Mouse (Mus musculus): ENCODE measurements around the gene Slamf1. TPM values are rescaled to one million over a fixed set of nuclear protein-coding genes. Genes with fewer than 3 reads are reported as not detected.

The Slamf1 gene
- total RNA-seq (2018; cell fraction: chromatin; rRNA removed): 10 to 100 TPM in 6 of 26 experiments, 1 to 10 TPM in 16, under 1 TPM in 4; 0.38 to 17.4 (median 3.5) TPM
- 1 to 10 TPM in 14 of 26 experiments, under 1 TPM in 12; 0.06 to 5.9 (median 1.5) TPM for total RNA-seq (2018; cell fraction: cytosol; rRNA removed)
- 10 to 100 TPM in 7 of 26 experiments, 1 to 10 TPM in 11, under 1 TPM in 8; 0.45 to 22.1 (median 2.9) TPM for total RNA-seq (2018; cell fraction: nucleus; rRNA removed)
- polyA plus RNA-seq (2018): 0.19 to 0.30 TPM (median 0.21 TPM) in 3 replicates

- Histone ChIP-seq H3K79me2 (ENCODE audit: inconsistent target) (no peaks in the 10 kb centered on the region), H3K36me3 (ENCODE audit: inconsistent target) (no peaks in the 10 kb centered on the region), H3K4me3 (ENCODE audit: inconsistent target) (no peak within 1 kb of the TSS), H3K27ac (no peak within 1 kb of the TSS)
- WGBS (ENCODE audit: missing documents): 19% methylated on average over 6 of the region's 6 CpGs
Observed at GRCm38 (mm10) chr1:171766898-171767297, at the start of gene Slamf1. TSS of gene Slamf1 (plus strand) at chr1:171767127.

DNA sequence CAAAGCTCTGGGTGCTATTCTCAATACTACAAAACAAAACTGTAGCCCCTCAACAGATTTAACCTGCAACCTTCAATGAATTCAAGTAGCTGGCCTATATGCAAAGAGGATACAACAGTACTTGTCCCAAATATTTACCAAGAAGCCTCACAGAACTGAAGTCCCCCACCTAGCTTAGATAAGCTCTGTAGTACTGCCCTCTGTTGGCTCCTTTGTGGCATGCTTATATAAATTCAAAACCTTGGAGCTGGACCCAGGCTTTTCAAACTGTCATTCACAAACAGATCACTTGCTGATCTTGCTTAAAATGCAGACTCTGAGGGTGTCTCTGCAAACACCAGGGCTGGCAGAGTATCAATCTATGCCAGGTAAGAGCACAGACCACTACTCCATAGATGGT is 35.7 kb upstream of the Slamf1 start:
- Histone ChIP-seq H3K27ac (no peak overlapping the region), H3K79me2 (ENCODE audit: inconsistent target) (no peaks in the 10 kb centered on the region), H3K4me3 (ENCODE audit: inconsistent target) (no peak overlapping the region), H3K36me3 (ENCODE audit: inconsistent target) (no peaks in the 10 kb centered on the region)

GRCm38 (mm10) chr1:171734898-171735297 is 32.0 kb upstream of the Slamf1 start:
- 35% methylated on average over 6 of the region's 6 CpGs for WGBS (ENCODE audit: missing documents)

DNA sequence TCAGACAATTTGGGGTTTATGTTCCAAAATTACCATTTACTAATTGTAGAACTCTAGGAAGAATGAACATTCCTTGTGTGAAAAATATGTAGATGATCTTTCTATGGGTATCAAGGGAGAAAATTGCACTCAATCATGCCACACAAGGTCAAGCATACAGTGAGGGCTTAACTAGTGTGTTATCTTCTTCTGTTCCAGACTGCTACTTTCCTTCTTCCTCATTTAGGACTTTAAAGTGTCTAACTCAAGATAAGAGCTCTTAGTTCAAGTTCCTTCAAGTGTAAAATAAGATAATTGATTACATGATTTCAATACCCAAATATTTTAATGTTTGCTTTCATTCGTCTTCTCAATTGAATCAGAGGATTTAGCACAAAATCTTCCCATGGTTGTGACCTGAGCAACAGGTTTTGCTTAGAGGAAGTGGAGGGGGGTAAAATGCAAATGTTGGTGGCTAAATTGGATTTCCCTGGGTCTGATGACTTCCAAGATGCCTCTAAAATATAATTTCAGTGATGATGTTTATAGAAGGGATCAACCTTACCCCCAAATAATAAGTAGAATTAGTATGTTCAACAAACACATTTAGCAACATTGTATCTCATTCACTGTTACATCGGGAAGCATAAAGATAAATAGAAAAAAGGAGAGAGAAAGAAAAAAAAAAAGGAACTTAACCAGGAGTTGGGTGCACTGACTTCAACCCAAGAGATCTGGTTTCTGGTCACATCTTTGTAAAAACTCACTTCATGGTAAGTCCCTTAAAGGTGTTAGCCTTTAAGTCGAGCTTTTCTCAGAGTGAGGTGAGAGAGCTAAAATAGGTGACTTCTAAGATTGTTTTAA is 18.6 kb upstream of the Slamf1 start:
- Histone ChIP-seq H3K79me2 (ENCODE audit: inconsistent target) (no peaks in the 10 kb centered on the region), H3K36me3 (ENCODE audit: inconsistent target) (no peaks in the 10 kb centered on the region), H3K27ac (no peak overlapping the region), H3K4me3 (ENCODE audit: inconsistent target) (no peak overlapping the region)
- WGBS (ENCODE audit: missing documents): 87% methylated on average over 3 of the region's 3 CpGs

More at GRCm38 (mm10) chr1:171734898-171735297, 32.0 kb upstream of the Slamf1 start:
- Histone ChIP-seq H3K36me3 (ENCODE audit: inconsistent target) (no peaks in the 10 kb centered on the region), H3K27ac (no peak overlapping the region), H3K4me3 (ENCODE audit: inconsistent target) (no peak overlapping the region), H3K79me2 (ENCODE audit: inconsistent target) (no peaks in the 10 kb centered on the region)

GRCm38 (mm10) chr1:171761853-171762448 is 5.0 kb upstream of the Slamf1 start:
- H3K4me3 ChIP-seq (ENCODE audit: inconsistent target): no peak overlapping the region
- 21% methylated on average over 5 of the region's 5 CpGs for WGBS (ENCODE audit: missing documents)
- no peaks in the 10 kb centered on the region for H3K79me2 ChIP-seq (ENCODE audit: inconsistent target)

DNA sequence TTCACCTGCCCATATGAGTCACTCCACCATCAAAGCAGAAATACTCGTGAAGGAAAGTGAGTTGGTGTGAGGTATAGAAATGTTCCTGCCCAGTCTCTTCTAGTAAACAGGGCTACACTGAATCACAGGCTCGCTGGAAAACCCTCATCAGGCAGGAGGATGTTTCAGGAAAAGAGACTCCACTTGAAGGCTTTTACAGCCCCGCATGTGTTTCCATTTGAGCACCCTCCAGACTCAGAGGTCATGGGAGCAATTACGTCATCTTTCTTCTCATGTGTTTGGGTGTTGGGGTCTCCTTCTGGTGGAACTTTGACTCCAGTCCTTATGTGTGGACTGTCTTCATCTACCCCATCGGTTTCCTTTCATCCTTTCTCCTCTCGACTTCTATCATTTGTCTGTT is 4.1 kb downstream of the Slamf1 start:
- H3K4me3 ChIP-seq (ENCODE audit: inconsistent target): no peak overlapping the region
- H3K79me2 ChIP-seq (ENCODE audit: inconsistent target): no peaks in the 10 kb centered on the region
- H3K36me3 ChIP-seq (ENCODE audit: inconsistent target): no peaks in the 10 kb centered on the region
- 89% methylated on average over 6 of the region's 6 CpGs for WGBS (ENCODE audit: missing documents)
- H3K27ac ChIP-seq: no peak overlapping the region

More at GRCm38 (mm10) chr1:171761853-171762448, 5.0 kb upstream of the Slamf1 start:
- Histone ChIP-seq H3K27ac (no peak overlapping the region), H3K36me3 (ENCODE audit: inconsistent target) (no peaks in the 10 kb centered on the region)

GRCm38 (mm10) chr1:171772121-171772735 is 5.3 kb downstream of the Slamf1 start:
- no peak overlapping the region for H3K27ac ChIP-seq
- no peak overlapping the region for H3K4me3 ChIP-seq (ENCODE audit: inconsistent target)
- WGBS (ENCODE audit: missing documents): 84% methylated on average over 8 of the region's 8 CpGs
- H3K79me2 ChIP-seq (ENCODE audit: inconsistent target): no peaks in the 10 kb centered on the region
- no peaks in the 10 kb centered on the region for H3K36me3 ChIP-seq (ENCODE audit: inconsistent target)

DNA sequence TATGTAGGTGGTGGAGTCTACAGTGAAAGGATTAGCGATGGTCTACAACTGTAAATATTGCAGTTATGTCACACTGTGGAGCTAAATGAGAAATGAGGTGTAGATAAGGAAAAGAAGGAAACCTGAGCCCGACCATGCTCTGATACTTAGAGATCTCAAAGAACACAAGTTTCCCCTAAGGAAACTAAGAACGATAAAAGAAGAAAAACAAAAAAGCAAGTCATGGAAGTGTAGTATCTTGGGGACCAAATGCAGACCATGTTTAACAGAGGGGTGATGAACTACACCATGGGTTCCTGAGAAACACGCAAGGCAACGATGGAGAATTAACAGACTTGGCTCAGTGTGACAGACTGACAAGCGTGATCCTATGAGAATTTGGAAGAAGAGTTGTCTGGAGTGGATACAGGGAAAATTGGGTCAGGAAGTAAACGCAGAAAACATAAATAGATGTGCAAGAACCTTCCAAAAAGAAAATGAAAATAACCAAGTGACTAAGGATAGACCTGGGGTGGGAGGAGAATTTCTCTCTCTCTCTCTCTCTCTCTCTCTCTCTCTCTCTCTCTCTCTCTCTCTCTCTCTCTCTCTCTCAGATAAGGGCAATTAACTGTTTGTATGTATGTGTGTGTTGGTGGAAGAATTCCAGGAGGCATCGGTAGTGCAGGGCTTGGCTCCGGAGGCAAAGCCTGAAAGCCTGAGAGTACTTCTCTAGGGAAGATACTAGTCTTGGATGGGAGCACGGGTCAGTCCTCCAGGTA is 6.5 kb downstream of the Slamf1 start:
- no peak overlapping the region for H3K4me3 ChIP-seq (ENCODE audit: inconsistent target)
- no peak overlapping the region for H3K27ac ChIP-seq
- 57% methylated on average over 9 of the region's 10 CpGs for WGBS (ENCODE audit: missing documents)
- H3K79me2 ChIP-seq (ENCODE audit: inconsistent target): no peaks in the 10 kb centered on the region
- no peaks in the 10 kb centered on the region for H3K36me3 ChIP-seq (ENCODE audit: inconsistent target)

GRCm38 (mm10) chr1:171774266-171774665 is 7.3 kb downstream of the Slamf1 start:
- H3K27ac ChIP-seq: no peak overlapping the region
- 89% methylated on average over 5 of the region's 5 CpGs for WGBS (ENCODE audit: missing documents)
- H3K4me3 ChIP-seq (ENCODE audit: inconsistent target): no peak overlapping the region
- H3K79me2 ChIP-seq (ENCODE audit: inconsistent target): no peaks in the 10 kb centered on the region
- H3K36me3 ChIP-seq (ENCODE audit: inconsistent target): no peaks in the 10 kb centered on the region

- WGBS (ENCODE audit: missing documents): 97% methylated on average over 11 of the region's 11 CpGs
- no peak overlapping the region for H3K4me3 ChIP-seq (ENCODE audit: inconsistent target)
Observed at GRCm38 (mm10) chr1:171774678-171775077, 7.8 kb downstream of the Slamf1 start.

DNA sequence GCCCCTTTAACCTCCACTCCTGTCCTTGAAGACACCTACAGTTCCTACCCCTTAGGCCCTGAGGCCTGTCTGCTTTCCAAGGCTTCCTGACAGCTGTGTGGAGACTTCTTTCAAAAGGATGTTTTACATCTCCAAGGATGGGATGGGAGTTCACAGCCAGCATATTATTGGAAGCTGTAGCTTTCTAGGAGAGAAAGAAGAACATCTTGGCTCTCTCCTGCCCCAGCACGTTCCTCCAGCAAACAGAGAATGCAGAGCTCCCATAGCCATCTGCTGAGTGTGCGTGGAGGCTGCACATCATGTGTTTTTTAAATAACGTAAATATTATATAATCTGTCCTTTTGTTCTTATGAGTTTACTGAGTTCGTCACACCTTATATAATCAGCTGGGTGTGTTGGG is 8.9 kb downstream of the Slamf1 start:
- no peak overlapping the region for H3K27ac ChIP-seq
- 95% methylated on average over 4 of the region's 4 CpGs for WGBS (ENCODE audit: missing documents)
- H3K36me3 ChIP-seq (ENCODE audit: inconsistent target): no peaks in the 10 kb centered on the region

More at GRCm38 (mm10) chr1:171774678-171775077, 7.8 kb downstream of the Slamf1 start:
- H3K27ac ChIP-seq: no peak overlapping the region
- H3K79me2 ChIP-seq (ENCODE audit: inconsistent target): no peaks in the 10 kb centered on the region
- H3K36me3 ChIP-seq (ENCODE audit: inconsistent target): no peaks in the 10 kb centered on the region

DNA sequence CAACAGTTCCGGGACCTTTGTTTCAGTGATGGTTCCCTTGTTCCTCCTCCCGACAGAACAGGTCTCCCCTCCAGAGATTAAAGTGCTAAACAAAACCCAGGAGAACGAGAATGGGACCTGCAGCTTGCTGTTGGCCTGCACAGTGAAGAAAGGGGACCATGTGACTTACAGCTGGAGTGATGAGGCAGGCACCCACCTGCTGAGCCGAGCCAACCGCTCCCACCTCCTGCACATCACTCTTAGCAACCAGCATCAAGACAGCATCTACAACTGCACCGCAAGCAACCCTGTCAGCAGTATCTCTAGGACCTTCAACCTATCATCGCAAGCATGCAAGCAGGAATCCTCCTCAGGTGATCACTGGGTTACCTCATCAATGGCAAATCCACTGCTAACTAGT is 10.1 kb downstream of the Slamf1 start:
- Histone ChIP-seq H3K27ac (no peak overlapping the region), H3K79me2 (ENCODE audit: inconsistent target) (no peaks in the 10 kb centered on the region), H3K4me3 (ENCODE audit: inconsistent target) (no peak overlapping the region), H3K36me3 (ENCODE audit: inconsistent target) (no peaks in the 10 kb centered on the region)
- WGBS (ENCODE audit: missing documents): 97% methylated on average over 7 of the region's 7 CpGs

More for the DNA sequence above, 8.9 kb downstream of the Slamf1 start:
- Histone ChIP-seq H3K4me3 (ENCODE audit: inconsistent target) (no peak overlapping the region), H3K79me2 (ENCODE audit: inconsistent target) (no peaks in the 10 kb centered on the region)

GRCm38 (mm10) chr1:171782287-171782915 is 15.5 kb downstream of the Slamf1 start:
- 88% methylated on average over 1 of the region's 5 CpGs for WGBS (ENCODE audit: missing documents)
- no peak overlapping the region for H3K27ac ChIP-seq
- no peak overlapping the region for H3K4me3 ChIP-seq (ENCODE audit: inconsistent target)
- H3K36me3 ChIP-seq (ENCODE audit: inconsistent target): no peaks in the 10 kb centered on the region
- H3K79me2 ChIP-seq (ENCODE audit: inconsistent target): no peaks in the 10 kb centered on the region

DNA sequence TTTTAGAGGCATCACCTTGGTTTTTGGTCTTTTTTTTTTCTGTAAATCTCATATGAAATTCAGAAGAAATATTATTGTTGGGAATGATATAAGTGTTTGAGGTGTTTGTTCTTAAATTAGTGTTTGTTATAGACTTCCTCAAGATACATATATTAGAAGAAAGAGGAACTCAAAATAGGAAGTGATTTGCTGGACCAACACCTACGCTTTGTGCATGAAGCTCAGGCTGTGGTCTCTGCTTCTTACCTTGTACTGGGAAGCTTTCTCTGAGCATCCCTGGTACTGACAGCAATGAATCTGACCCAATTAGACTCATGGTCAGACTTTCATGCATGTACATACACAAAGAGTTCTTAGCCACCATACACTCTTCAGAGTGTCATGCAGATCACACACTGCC is 18.9 kb downstream of the Slamf1 start:
- Histone ChIP-seq H3K79me2 (ENCODE audit: inconsistent target) (no peaks in the 10 kb centered on the region), H3K4me3 (ENCODE audit: inconsistent target) (no peak overlapping the region), H3K27ac (no peak overlapping the region), H3K36me3 (ENCODE audit: inconsistent target) (no peaks in the 10 kb centered on the region)
- 6% methylated on average over 1 of the region's 1 CpGs for WGBS (ENCODE audit: missing documents)

Measured in macrophage (primary cell).